Mouse (Mus musculus): ENCODE measurements around the gene Blm.

DNA sequence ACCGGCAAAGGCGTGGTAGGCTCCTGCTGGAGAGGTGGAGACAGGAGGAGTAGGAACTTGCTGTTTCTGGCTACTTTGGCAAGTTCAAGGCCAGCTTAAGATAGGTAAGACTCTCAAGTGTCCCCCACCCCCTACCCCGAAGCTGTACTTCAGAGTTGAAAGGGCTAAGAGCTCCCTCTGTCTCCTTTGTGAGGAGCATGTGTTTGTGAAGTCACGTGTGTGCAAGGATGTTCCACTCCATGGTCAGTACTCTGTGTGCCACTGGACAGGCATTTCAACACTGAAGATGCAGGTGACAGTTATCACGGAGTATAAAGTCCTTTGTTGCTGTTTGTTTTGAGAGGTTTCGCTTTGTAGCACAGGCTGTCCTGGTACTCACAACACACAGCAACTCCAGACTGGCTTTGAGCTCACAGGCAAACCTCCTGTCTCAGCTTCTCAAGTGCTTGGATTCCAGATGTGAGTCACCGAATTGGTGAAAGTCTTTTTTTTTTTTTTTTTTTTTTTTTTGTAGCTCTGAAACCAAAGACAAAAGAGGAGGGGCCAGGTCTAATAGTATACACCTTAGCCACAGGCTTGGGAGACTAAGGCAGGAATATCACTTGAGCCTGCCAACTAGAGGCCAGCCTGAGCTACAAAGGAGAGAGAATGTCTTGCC lies 88.6 kb downstream of the Blm start:
- no peak for TF ChIP-seq POLR2A (IDR thresholded peaks at IDR 0.05; ENCODE audit: insufficient read depth, low read depth, low read length)
- TF ChIP-seq CTCF (IDR thresholded peaks at IDR 0.05; ENCODE audit: insufficient read depth, low read depth, low read length): no peak

All from olfactory bulb, adult 2 months (tissue).